Mouse (Mus musculus) hematopoietic stem cell, adult 5-6 weeks (primary cell): ENCODE measurements around the gene Mas1. TPM values are rescaled to one million over a fixed set of nuclear protein-coding genes. Genes with fewer than 3 reads are reported as not detected.
"Not testable (repeated sequence)": the region's sequence is repeated elsewhere in the genome, so short reads cannot be mapped to it uniquely, and the experiment has no call there.

ENCODE experiments used
- ATAC-seq, 2 experiments: fragments of 125-278 bp in 1 of 2; replicated peaks in 1 of 2; 2 replicates each; pipeline ENCODE4 v1.8.0; 2016 to 2017; ENCODE audit warnings: inconsistent platforms in 2 of 2, mild to moderate bottlenecking in 2 of 2, moderate number of reproducible peaks in 2 of 2, low read depth in 1 of 2, moderate TSS enrichment in 1 of 2; ENCODE audit not compliant: low FRiP score in 2 of 2, poor library complexity in 2 of 2, severe bottlenecking in 2 of 2, insufficient read depth in 1 of 2, low TSS enrichment in 1 of 2
- total RNA-seq: library from RNA; stranded (forward); fragments of 172-1452, 232-1000 nt; gene quantifications from 2 replicates; pipeline ENCODE4 v1.2.3, GENCODE M21; 2017

Gene Mas1
- total RNA-seq, result not detected in 2 replicates

DNA sequence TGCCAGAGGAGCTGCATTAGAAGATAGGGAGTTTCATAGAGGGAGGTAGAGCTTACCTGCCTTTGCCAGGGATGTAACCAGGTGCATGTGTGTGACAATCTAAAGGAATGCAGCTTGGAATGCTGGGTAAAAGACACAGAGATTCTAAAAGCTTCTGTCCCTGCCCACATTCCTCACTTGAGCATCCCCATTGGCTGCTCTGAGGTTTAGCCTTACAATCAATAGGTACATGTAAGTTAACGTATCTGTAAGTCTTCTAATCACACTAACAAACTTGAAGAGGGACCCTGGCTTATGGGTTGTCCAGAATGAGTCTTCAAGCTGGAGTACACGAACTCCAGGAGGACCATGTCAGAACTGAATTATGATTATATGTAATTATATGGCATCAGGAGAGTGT lies at the start of gene Mas1:
Mas1 (minus strand) TSS at position 101 of the 400 bp plus-strand sequence.
- ATAC-seq, result no peak

- ATAC-seq, result peak in 1 of 2 experiments; percentile 36; a peak in 2 of 4 replicates
These were observed 48.8 kb upstream of the Mas1 start for GRCm38 (mm10) chr17:12916588-12917380.

- ATAC-seq, result peak; percentile 97 to 98
These were observed 48.1 kb upstream of the Mas1 start, which contains the start of gene Mrpl18 for GRCm38 (mm10) chr17:12915881-12916583. TSS of gene Mrpl18 (minus strand) at chr17:12916345.

GRCm38 (mm10) chr17:12915488-12915880 lies 47.5 kb upstream of the Mas1 start, which contains the start of gene Tcp1:
TSS of gene Tcp1 (plus strand) at chr17:12915701.
- peak; percentile 5 to 12; a peak in 3 of 4 replicates for ATAC-seq

DNA sequence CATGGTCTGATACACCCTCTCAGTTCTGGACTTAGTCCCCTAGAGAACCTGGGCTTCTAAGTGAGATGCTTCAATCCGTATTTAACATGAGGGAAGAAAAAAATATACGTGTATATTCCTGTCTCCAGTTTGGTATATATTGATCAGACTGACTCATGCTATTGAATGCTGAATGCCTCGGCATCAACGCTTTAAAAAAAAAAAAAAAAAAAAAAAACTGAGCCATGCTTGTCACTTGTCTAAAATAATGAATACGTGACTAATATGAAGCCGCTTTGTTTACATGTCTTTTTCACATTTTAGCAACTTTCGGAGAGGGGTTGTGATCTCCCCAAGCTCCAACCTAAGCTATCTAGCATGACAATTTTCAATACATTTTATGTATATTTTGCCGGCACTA lies 42.4 kb upstream of the Mas1 start:
- no peak for ATAC-seq

- ATAC-seq, result no peak
These were observed 41.7 kb upstream of the Mas1 start, which contains the start of gene Pnldc1 for GRCm38 (mm10) chr17:12909361-12910280. TSS of gene Pnldc1 (minus strand) at chr17:12910230.

- no peak for ATAC-seq
These were observed 38.5 kb upstream of the Mas1 start for GRCm38 (mm10) chr17:12906436-12906835.

DNA sequence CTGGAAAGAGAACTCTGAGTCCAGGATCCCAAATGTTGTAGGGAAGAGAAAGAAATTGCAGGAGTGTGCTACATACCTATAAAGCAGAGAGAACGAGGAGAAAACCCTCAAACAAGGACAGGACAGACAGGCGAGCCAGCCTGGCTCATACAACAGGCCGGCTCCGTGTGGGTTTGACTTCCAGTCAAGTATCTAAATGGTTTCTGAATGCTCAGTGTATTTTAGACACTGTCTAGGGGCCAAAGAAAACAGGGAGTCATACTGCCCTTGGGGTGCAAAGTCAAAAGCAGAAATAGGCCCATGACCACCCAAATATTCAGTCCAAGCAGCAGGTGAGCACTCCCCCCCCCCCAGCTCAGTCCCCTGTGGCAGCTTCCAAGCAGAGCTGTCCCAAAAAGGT lies 37.9 kb upstream of the Mas1 start:
- ATAC-seq, result no peak

DNA sequence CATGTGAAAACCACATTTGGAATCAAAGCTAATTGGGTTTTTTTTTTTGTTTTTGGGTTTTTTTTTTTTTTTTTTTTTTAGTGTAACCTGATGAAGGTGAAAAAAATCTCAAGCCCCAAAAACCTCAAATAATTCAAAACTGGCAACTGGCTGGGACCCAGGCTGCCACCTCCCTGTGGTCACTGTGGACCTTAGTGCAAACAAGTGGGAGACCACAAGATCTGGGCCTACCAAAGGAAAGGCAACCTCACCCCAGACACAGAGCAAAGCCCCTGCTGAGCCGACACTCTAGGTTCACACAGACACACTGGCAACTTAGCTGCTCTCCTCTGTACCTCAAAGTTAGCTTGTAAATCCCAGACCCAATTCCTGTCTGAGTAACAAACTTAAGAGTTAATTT lies 36.4 kb upstream of the Mas1 start:
- peak; percentile 68 to 75 for ATAC-seq

GRCm38 (mm10) chr17:12903372-12904333 lies 35.7 kb upstream of the Mas1 start:
- ATAC-seq, result no peak

DNA sequence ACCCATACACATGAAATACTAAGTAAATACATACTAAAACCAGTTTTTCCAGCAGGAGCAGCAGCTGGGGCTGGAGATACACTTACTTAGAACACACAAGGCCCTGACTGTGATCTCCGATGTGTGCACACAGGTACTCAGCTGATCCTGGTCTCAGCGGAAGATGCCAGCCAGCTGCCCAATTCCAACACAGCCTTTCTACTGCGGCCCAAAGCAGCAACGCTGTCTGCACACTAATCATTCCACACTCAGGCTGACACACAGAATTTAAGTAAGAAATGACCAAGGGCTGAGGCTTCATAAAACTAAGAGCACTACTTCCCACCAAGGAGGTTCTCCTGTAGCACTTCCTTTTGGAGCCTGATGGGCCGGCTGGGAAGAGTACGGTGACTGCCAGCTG lies 34.3 kb upstream of the Mas1 start:
- ATAC-seq, result no peak

GRCm38 (mm10) chr17:12898607-12899006 lies 30.7 kb upstream of the Mas1 start:
- ATAC-seq, result not testable (repeated sequence)

DNA sequence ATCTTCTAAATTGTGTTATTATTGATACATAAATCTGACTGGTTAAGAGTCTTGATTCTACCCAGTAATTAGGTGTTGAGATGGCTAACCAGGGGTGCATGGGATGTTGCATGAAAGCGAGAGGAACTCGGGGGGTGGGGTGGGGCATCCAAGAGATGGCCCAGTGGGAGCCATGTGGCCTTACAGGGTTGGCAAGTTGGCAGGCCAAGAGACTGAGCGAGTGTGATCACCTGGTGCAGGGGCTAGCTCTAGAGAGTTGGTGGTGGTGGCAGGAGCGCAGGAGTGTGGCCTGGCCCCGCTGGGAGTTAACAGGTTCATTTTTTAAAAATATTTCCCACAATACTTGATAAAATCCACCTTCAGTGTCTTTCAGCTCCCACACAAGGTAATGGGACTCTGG lies 29.7 kb upstream of the Mas1 start:
- ATAC-seq, result no peak

DNA sequence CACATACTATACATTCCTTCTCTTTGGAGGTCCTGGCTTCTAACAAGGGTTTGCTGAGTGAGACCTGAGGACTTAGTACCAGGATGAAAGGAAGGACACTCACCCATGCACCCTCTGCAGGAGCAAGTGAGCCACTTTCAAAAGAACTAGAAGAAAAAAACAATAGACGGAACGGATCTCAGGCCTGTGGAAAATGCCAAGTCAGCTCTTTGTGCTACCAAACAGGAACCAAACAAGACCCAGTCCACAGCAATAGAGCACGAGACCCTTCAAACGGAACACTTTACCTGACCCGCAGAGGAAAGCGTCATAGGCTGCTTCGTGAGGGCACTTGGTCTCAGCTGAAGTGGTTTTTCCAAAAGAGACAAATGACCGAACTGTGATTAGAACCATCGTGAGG lies 24.1 kb upstream of the Mas1 start:
- ATAC-seq, result no peak

DNA sequence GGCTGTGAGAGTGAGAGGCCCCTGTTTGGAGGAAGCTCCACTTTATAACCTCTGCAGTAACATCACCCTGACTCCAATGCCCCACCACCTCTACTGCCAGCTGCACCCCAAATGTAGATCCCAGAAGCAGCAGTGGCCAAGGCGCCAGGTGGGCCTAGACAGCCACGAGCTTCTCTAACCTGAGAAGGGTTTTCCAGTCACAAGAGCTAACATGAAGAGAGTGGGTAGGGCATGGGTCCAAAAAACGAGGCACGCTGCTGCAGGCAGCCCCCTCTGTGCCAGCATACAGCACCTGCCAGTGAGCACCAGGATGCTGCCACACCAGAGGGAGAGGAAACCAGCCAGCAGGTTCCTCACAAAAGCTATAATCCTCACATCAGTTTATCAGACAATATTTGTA lies 23.1 kb upstream of the Mas1 start:
- no peak for ATAC-seq

DNA sequence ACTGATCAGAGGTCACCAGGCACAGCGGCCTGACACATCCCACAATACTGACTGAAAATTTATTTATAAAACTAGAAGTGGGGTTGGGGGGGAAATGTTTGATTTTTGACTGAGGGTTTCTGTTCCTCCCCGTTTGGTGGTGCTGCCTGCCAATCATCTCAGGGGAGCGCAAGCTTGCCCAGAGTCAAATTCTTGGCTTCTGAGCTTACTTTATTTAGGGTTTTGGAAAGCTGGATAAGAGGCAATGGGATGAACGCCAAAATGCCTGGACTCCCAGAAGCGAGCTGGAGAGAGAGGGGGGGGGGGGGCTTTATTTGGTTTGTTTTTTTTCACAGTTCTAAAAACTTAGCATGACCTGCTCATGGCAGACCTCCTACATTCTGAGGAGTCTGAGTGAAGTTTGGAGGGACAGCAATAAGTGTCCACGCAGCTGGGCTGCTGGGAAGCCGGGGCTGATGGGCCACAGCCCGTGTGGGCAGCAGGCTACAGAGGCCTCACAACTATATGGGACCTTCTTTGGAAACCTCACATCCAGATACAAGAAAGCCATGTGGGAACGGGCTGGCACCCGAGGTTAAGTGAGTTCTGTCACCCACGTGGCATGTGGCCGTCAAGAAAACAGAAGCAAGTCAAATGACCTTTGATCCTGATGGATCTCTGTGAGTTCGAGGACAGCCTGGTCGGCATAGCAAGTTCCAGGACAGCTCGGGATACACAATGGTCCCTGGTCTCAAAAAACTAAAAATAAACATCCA lies 19.3 kb upstream of the Mas1 start:
- no peak for ATAC-seq
